In genomic region chr16:5168829-5169228, GRCm38 (mm10) we compare ENCODE assay signal across 18 mouse cellular contexts. TPM values are rescaled to one million over a fixed set of nuclear protein-coding genes. Genes with fewer than 3 reads are reported as not detected.
A peak's percentile ranks its signal among the peaks of the same experiment; 100 is the strongest.
DNase-seq lines count a peak whose midpoint lies in the region; ATAC-seq lines count a peak whose summit lies in the region.
"Had no signal": no experiment of that assay in that cellular context is flagged by ENCODE, and none has a peak within 500 bp of the region (broad histone marks: within the 10 kb centered on the region; RNA-seq: fewer than 3 reads in every experiment).

No protein-coding gene starts in this region.

- WGBS in heart, embryonic 10.5 days, result 68% methylated on average over 5 of the region's 5 CpGs
- WGBS in heart, embryonic 15.5 days, result 42% methylated on average over 5 of the region's 5 CpGs
- WGBS in hindbrain, embryonic 14.5 days, result 83% methylated on average over 5 of the region's 5 CpGs

- no peaks in the 10 kb centered on the region for H3K9me3 ChIP-seq in heart, embryonic 10.5 days
- H3K9me3 ChIP-seq in heart, embryonic 15.5 days (replicated peaks), result no peaks in the 10 kb centered on the region
- no peaks in the 10 kb centered on the region for H3K9me3 ChIP-seq in hindbrain, embryonic 14.5 days (ENCODE audit: control insufficient read depth, low read length)
- H3K9me3 ChIP-seq: embryonic facial prominence, embryonic 10.5 days; limb, embryonic 13.5 days; midbrain, embryonic 15.5 days; neural tube, embryonic 13.5 days had no signal

- peak; percentile 31 to 65 for DNase-seq in adrenal gland, adult (ENCODE audit: inconsistent age in 2 of 2, low spot score in 1 of 2)
- DNase-seq in adrenal gland, adult 18-20 months (ENCODE audit: low spot score in 2 of 2), result no peak
- peak; percentile 70 to 77 for DNase-seq in heart, adult 18-20 months
- no peak for DNase-seq in heart, embryonic 10.5 days (ENCODE audit: low spot score)
- peak; percentile 40 for DNase-seq in adrenal gland, postnatal 14 days
- no peak for DNase-seq in layer of hippocampus, adult 18-20 months (ENCODE audit: low spot score in 2 of 2)
- no peak for DNase-seq in hindbrain, embryonic 14.5 days (ENCODE audit: low spot score)
- DNase-seq: forebrain, postnatal 0 days; kidney, postnatal 4 days; lung, postnatal 4 days had no signal

- H3K9ac ChIP-seq in heart, embryonic 15.5 days, result no peak overlapping the region
- no peak overlapping the region for H3K9ac ChIP-seq in hindbrain, embryonic 14.5 days
- H3K9ac ChIP-seq: forebrain, postnatal 0 days; limb, embryonic 13.5 days; midbrain, embryonic 15.5 days; neural tube, embryonic 13.5 days had no signal

- no peaks in the 10 kb centered on the region for H3K27me3 ChIP-seq in heart, embryonic 10.5 days (ENCODE audit: insufficient read depth, poor library complexity, severe bottlenecking)
- no peaks in the 10 kb centered on the region for H3K27me3 ChIP-seq in heart, embryonic 15.5 days
- no peaks in the 10 kb centered on the region for H3K27me3 ChIP-seq in hindbrain, embryonic 14.5 days (ENCODE audit: control insufficient read depth, insufficient read depth, low read length)
- H3K27me3 ChIP-seq: limb, embryonic 13.5 days; midbrain, embryonic 15.5 days; neural tube, embryonic 13.5 days had no signal

- no peak overlapping the region for H3K4me3 ChIP-seq in heart, embryonic 10.5 days
- H3K4me3 ChIP-seq in heart, embryonic 15.5 days, result no peak overlapping the region
- no peak overlapping the region for H3K4me3 ChIP-seq in hindbrain, embryonic 14.5 days (replicated peaks; ENCODE audit: low read length)
- H3K4me3 ChIP-seq: embryonic facial prominence, embryonic 10.5 days; limb, embryonic 13.5 days; midbrain, embryonic 15.5 days; neural tube, embryonic 13.5 days had no signal

- no peaks in the 10 kb centered on the region for H3K36me3 ChIP-seq in heart, embryonic 10.5 days
- H3K36me3 ChIP-seq in heart, embryonic 15.5 days, result no peaks in the 10 kb centered on the region
- H3K36me3 ChIP-seq in hindbrain, embryonic 14.5 days (replicated peaks; ENCODE audit: control insufficient read depth, insufficient read depth), result no peaks in the 10 kb centered on the region
- H3K36me3 ChIP-seq: embryonic facial prominence, embryonic 10.5 days; limb, embryonic 13.5 days; midbrain, embryonic 15.5 days; neural tube, embryonic 13.5 days had no signal

- no peak overlapping the region for H3K27ac ChIP-seq in heart, embryonic 10.5 days
- H3K27ac ChIP-seq in heart, embryonic 15.5 days, result peak overlapping the region; percentile 51; the same call in 1 of the 2 replicates
- no peak overlapping the region for H3K27ac ChIP-seq in hindbrain, embryonic 14.5 days
- H3K27ac ChIP-seq: embryonic facial prominence, embryonic 10.5 days; limb, embryonic 13.5 days; midbrain, embryonic 15.5 days; neural tube, embryonic 13.5 days had no signal

- H3K4me1 ChIP-seq in heart, embryonic 10.5 days, result peaks cover 12% of the 10 kb centered on the region
- H3K4me1 ChIP-seq in heart, embryonic 15.5 days (replicated peaks), result peaks cover 35% of the 10 kb centered on the region
- no peaks in the 10 kb centered on the region for H3K4me1 ChIP-seq in hindbrain, embryonic 14.5 days (replicated peaks; ENCODE audit: control insufficient read depth, insufficient read depth, low read length)
- H3K4me1 ChIP-seq: embryonic facial prominence, embryonic 10.5 days; limb, embryonic 13.5 days; midbrain, embryonic 15.5 days; neural tube, embryonic 13.5 days had no signal

- H3K4me2 ChIP-seq in heart, embryonic 15.5 days, result no peak overlapping the region
- H3K4me2 ChIP-seq in hindbrain, embryonic 14.5 days (replicated peaks), result no peak overlapping the region
- H3K4me2 ChIP-seq: limb, embryonic 13.5 days; midbrain, embryonic 15.5 days; neural tube, embryonic 13.5 days had no signal

- peak; percentile 56; the same call in 1 of the 2 replicates for ATAC-seq in heart, embryonic 15.5 days (replicated peaks; ENCODE audit: insufficient number of reproducible peaks, insufficient read depth, low FRiP score, low read depth)
- no peak for ATAC-seq in hindbrain, embryonic 14.5 days (ENCODE audit: low FRiP score)
- ATAC-seq: activated CD4-positive, CD25-positive, alpha-beta regulatory T cell, adult 4 months; forebrain, postnatal 0 days; midbrain, embryonic 15.5 days had no signal

RNA-seq across cellular contexts. Expression of gene Sec14l5, which starts 21.9 kb away (rescaled TPM):
- under 1 TPM; 0.06 to 0.07 TPM for total RNA-seq in adrenal gland, adult 18-20 months (2021)
- total RNA-seq in heart, adult 18-20 months (2021), result under 1 TPM; 0.55 to 0.72 TPM
- not detected in 2 replicates for polyA plus RNA-seq in heart, embryonic 10.5 days (2016; fragmentation: Nextera tagmentation; extraction: Ambion mirVana)
- 0.07 and 0.19 TPM in 2 replicates for total RNA-seq in adrenal gland, postnatal 14 days (2021)
- polyA plus RNA-seq in heart, embryonic 15.5 days (2015; fragmentation: Nextera tagmentation; extraction: Ambion mirVana), result 0.06 and 0.08 TPM in 2 replicates
- 10 to 100 TPM in 1 of 2 experiments, 1 to 10 TPM in 1; 7.3 to 10.6 TPM for total RNA-seq in layer of hippocampus, adult 18-20 months (2021)
- polyA plus RNA-seq in hindbrain, embryonic 14.5 days (2014; fragmentation: Nextera tagmentation; extraction: Ambion mirVana), result 0.35 and 0.48 TPM in 2 replicates
- total RNA-seq: granulocyte monocyte progenitor cell, adult 5-6 weeks had no signal
- polyA plus RNA-seq: activated CD4-positive, CD25-positive, alpha-beta regulatory T cell, adult 4 months had no signal

RNA-seq across cellular contexts. Expression of gene Nagpa, which starts 35.0 kb away (rescaled TPM):
- total RNA-seq in adrenal gland, adult 18-20 months (2021), result 10 to 100 TPM; 24.7 to 28.1 TPM
- total RNA-seq in heart, adult 18-20 months (2021), result 10 to 100 TPM; 12.0 to 14.5 TPM
- polyA plus RNA-seq in heart, embryonic 10.5 days (2016; fragmentation: Nextera tagmentation; extraction: Ambion mirVana), result 18.0 and 18.7 TPM in 2 replicates
- 15.9 and 23.3 TPM in 2 replicates for total RNA-seq in adrenal gland, postnatal 14 days (2021)
- polyA plus RNA-seq in heart, embryonic 15.5 days (2015; fragmentation: Nextera tagmentation; extraction: Ambion mirVana), result 12.4 and 17.4 TPM in 2 replicates
- total RNA-seq in layer of hippocampus, adult 18-20 months (2021), result 10 to 100 TPM; 12.0 to 15.9 TPM
- polyA plus RNA-seq in hindbrain, embryonic 14.5 days (2014; fragmentation: Nextera tagmentation; extraction: Ambion mirVana), result 11.9 TPM in 2 replicates

RNA-seq across cellular contexts. Expression of gene Ppl, which starts 36.6 kb away (rescaled TPM):
- 1 to 10 TPM; 2.5 to 6.9 TPM for total RNA-seq in adrenal gland, adult 18-20 months (2021)
- 1 to 10 TPM; 4.9 to 6.8 TPM for total RNA-seq in heart, adult 18-20 months (2021)
- polyA plus RNA-seq in heart, embryonic 10.5 days (2016; fragmentation: Nextera tagmentation; extraction: Ambion mirVana), result 2.0 and 2.7 TPM in 2 replicates
- 2.7 TPM in 2 replicates for total RNA-seq in adrenal gland, postnatal 14 days (2021)
- polyA plus RNA-seq in heart, embryonic 15.5 days (2015; fragmentation: Nextera tagmentation; extraction: Ambion mirVana), result 1.3 and 2.3 TPM in 2 replicates
- total RNA-seq in layer of hippocampus, adult 18-20 months (2021), result 1 to 10 TPM; 3.3 to 4.1 TPM
- polyA plus RNA-seq in hindbrain, embryonic 14.5 days (2014; fragmentation: Nextera tagmentation; extraction: Ambion mirVana), result 0.09 and 0.29 TPM in 2 replicates
- total RNA-seq: granulocyte monocyte progenitor cell, adult 5-6 weeks had no signal

RNA-seq across cellular contexts. Expression of gene AU021092, which starts 53.3 kb away (rescaled TPM):
- total RNA-seq in adrenal gland, adult 18-20 months (2021), result 10 to 100 TPM; 21.1 to 28.6 TPM
- 10 to 100 TPM; 14.3 to 19.3 TPM for total RNA-seq in heart, adult 18-20 months (2021)
- 0.99 and 1.2 TPM in 2 replicates for polyA plus RNA-seq in heart, embryonic 10.5 days (2016; fragmentation: Nextera tagmentation; extraction: Ambion mirVana)
- total RNA-seq in adrenal gland, postnatal 14 days (2021), result 18.3 and 20.2 TPM in 2 replicates
- 6.3 and 8.9 TPM in 2 replicates for polyA plus RNA-seq in heart, embryonic 15.5 days (2015; fragmentation: Nextera tagmentation; extraction: Ambion mirVana)
- 1 to 10 TPM; 3.5 to 4.3 TPM for total RNA-seq in layer of hippocampus, adult 18-20 months (2021)
- polyA plus RNA-seq in hindbrain, embryonic 14.5 days (2014; fragmentation: Nextera tagmentation; extraction: Ambion mirVana), result 17.2 and 18.8 TPM in 2 replicates
- total RNA-seq: CH12.LX; granulocyte monocyte progenitor cell, adult 5-6 weeks had no signal
- polyA plus RNA-seq: activated CD4-positive, CD25-positive, alpha-beta regulatory T cell, adult 4 months had no signal

Comparison
In these comparisons a context has a peak if more than half of its experiments do, and no peak if none do; other contexts are left out.
1. DNase-seq: peak in adrenal gland, adult (2 of 2), heart, adult 18-20 months (2 of 2) and adrenal gland, postnatal 14 days (single experiment); none in adrenal gland, adult 18-20 months (0 of 2), heart, embryonic 10.5 days (single experiment), layer of hippocampus, adult 18-20 months (0 of 2) and hindbrain, embryonic 14.5 days (single experiment).